Mouse (Mus musculus) cerebellum, adult 2 months (tissue): ENCODE data around the gene Cybc1. TPM values are rescaled to one million over a fixed set of nuclear protein-coding genes. Genes with fewer than 3 reads are reported as not detected.
A peak's percentile ranks its signal among the peaks of the same experiment; 100 is the strongest.

ENCODE experiments used
- DNase-seq, 2 experiments: peaks; one replicate each; pipeline ENCODE4 v3.0.0; 2021
- H3K27ac ChIP-seq: fragments of 200-500 bp; 2 replicates; pipeline ENCODE4 v1.5.1; 2012; ENCODE audit warnings: low read length, control low read depth, inconsistent platforms; ENCODE audit not compliant: insufficient read depth
- H3K27me3 ChIP-seq: fragments of 200-500 bp; 2 replicates; pipeline ENCODE4 v1.6.1; 2012; ENCODE audit warnings: inconsistent platforms, mild to moderate bottlenecking, low read length, moderate library complexity; ENCODE audit not compliant: control insufficient read depth, insufficient read depth
- H3K4me1 ChIP-seq: fragments of 200-500 bp; 2 replicates; pipeline ENCODE4 v1.6.1; 2011; ENCODE audit warnings: low read length; ENCODE audit not compliant: control insufficient read depth, insufficient read depth
- H3K4me3 ChIP-seq: fragments of 200-500 bp; replicated peaks from 2 replicates; pipeline ENCODE3; 2011; ENCODE audit warnings: mild to moderate bottlenecking, low read depth, low read length, control low read depth; ENCODE audit not compliant: insufficient read depth
- CTCF ChIP-seq: fragments of 200-500 bp; IDR thresholded peaks from 2 replicates; pipeline ENCODE4 v1.5.1; 2011; ENCODE audit warnings: low read depth, mild to moderate bottlenecking, control low read depth, low read length, moderate library complexity, borderline replicate concordance; ENCODE audit not compliant: insufficient read depth
- POLR2A ChIP-seq: fragments of 200-500 bp; IDR thresholded peaks from 2 replicates; pipeline ENCODE4 v1.6.1; 2011; ENCODE audit warnings: low read length, control low read depth, borderline replicate concordance; ENCODE audit not compliant: insufficient read depth
- WGBS: fragments of 180-500 bp; shearing (Covaris S2); methylation state at CpG from one replicate; pipeline ENCODE4 v1.1.7; 2018; 5-methylcytosine and 5-hydroxymethylcytosine counted together
- polyA plus RNA-seq: library from polyadenylated mRNA; depleted of rRNA; stranded (reverse); fragments of >200 nt; gene quantifications from 2 replicates; pipeline ENCODE4 v1.2.3, GENCODE M21; 2012

Gene Cybc1
- polyA plus RNA-seq, 1 experiment = 36.2 TPM

- no peak for DNase-seq
- H3K27me3 ChIP-seq = no peaks in the 10 kb centered on the region
- H3K4me1 ChIP-seq = peaks cover 3% of the 10 kb centered on the region
- no peak for TF ChIP-seq POLR2A
- TF ChIP-seq CTCF = peak; percentile 56
- no peak overlapping the region for H3K27ac ChIP-seq
- WGBS = 37% methylated on average over 11 of the region's 11 CpGs
- no peak overlapping the region for H3K4me3 ChIP-seq
Observed at GRCm38 (mm10) chr11:121201436-121202198, 27.5 kb downstream of the Cybc1 start.

- no peak for TF ChIP-seq CTCF
- no peak for TF ChIP-seq POLR2A
- 93% methylated on average over 6 of the region's 6 CpGs for WGBS
Observed at GRCm38 (mm10) chr11:121200781-121201180, 28.3 kb downstream of the Cybc1 start.

GRCm38 (mm10) chr11:121199851-121200250 is 29.3 kb downstream of the Cybc1 start:
- Histone ChIP-seq H3K4me1 (peaks cover 3% of the 10 kb centered on the region), H3K27me3 (no peaks in the 10 kb centered on the region), H3K27ac (no peak overlapping the region), H3K4me3 (no peak overlapping the region)
- TF ChIP-seq POLR2A (no peak), CTCF (no peak)
- DNase-seq = no peak
- 69% methylated on average over 4 of the region's 4 CpGs for WGBS

More at GRCm38 (mm10) chr11:121200781-121201180, 28.3 kb downstream of the Cybc1 start:
- Histone ChIP-seq H3K27ac (no peak overlapping the region), H3K27me3 (no peaks in the 10 kb centered on the region), H3K4me3 (no peak overlapping the region), H3K4me1 (peaks cover 3% of the 10 kb centered on the region)
- DNase-seq = no peak

GRCm38 (mm10) chr11:121198622-121199021 is 30.5 kb downstream of the Cybc1 start:
- Histone ChIP-seq H3K27me3 (no peaks in the 10 kb centered on the region), H3K27ac (no peak overlapping the region), H3K4me1 (peaks cover 3% of the 10 kb centered on the region), H3K4me3 (no peak overlapping the region)
- WGBS = 58% methylated on average over 2 of the region's 2 CpGs
- no peak for TF ChIP-seq CTCF
- TF ChIP-seq POLR2A = no peak
- no peak for DNase-seq

GRCm38 (mm10) chr11:121193415-121193814 is 35.7 kb downstream of the Cybc1 start:
- no peaks in the 10 kb centered on the region for H3K27me3 ChIP-seq
- 61% methylated on average over 3 of the region's 3 CpGs for WGBS
- no peak overlapping the region for H3K4me3 ChIP-seq
- no peak for DNase-seq
- TF ChIP-seq POLR2A (no peak), CTCF (no peak)
- H3K4me1 ChIP-seq = peaks cover 8% of the 10 kb centered on the region; the same call in 1 of the 2 replicates
- H3K27ac ChIP-seq = no peak overlapping the region

GRCm38 (mm10) chr11:121192742-121193141 is 36.4 kb downstream of the Cybc1 start:
- DNase-seq = no peak
- peaks cover 8% of the 10 kb centered on the region; the same call in 1 of the 2 replicates for H3K4me1 ChIP-seq
- no peak overlapping the region for H3K27ac ChIP-seq
- H3K27me3 ChIP-seq = no peaks in the 10 kb centered on the region
- WGBS = 83% methylated on average over 2 of the region's 2 CpGs
- TF ChIP-seq POLR2A = no peak
- H3K4me3 ChIP-seq = no peak overlapping the region

GRCm38 (mm10) chr11:121189681-121190080 is 39.4 kb downstream of the Cybc1 start:
- TF ChIP-seq CTCF (no peak), POLR2A (no peak)
- no peaks in the 10 kb centered on the region for H3K27me3 ChIP-seq
- WGBS = 8% methylated on average over 3 of the region's 3 CpGs
- H3K27ac ChIP-seq = no peak overlapping the region
- peaks cover 8% of the 10 kb centered on the region; the same call in 1 of the 2 replicates for H3K4me1 ChIP-seq
- DNase-seq = peak; percentile 65 to 67
- no peak overlapping the region for H3K4me3 ChIP-seq

- TF ChIP-seq POLR2A = no peak
- peak; percentile 91 for TF ChIP-seq CTCF
- Histone ChIP-seq H3K27me3 (no peaks in the 10 kb centered on the region), H3K27ac (no peak overlapping the region), H3K4me1 (peaks cover 5% of the 10 kb centered on the region; the same call in 1 of the 2 replicates), H3K4me3 (no peak overlapping the region)
- DNase-seq = peak; percentile 60
- WGBS = 58% methylated on average over 12 of the region's 12 CpGs
Observed at GRCm38 (mm10) chr11:121176285-121177270, 52.5 kb downstream of the Cybc1 start.
